Mouse (Mus musculus): Measurements from ENCODE around the gene Isoc2a. TPM values are rescaled to one million over a fixed set of nuclear protein-coding genes. Genes with fewer than 3 reads are reported as not detected.

Gene Isoc2a
- polyA plus RNA-seq, 1 experiment from 2014 or later = 1.3 TPM

DNA sequence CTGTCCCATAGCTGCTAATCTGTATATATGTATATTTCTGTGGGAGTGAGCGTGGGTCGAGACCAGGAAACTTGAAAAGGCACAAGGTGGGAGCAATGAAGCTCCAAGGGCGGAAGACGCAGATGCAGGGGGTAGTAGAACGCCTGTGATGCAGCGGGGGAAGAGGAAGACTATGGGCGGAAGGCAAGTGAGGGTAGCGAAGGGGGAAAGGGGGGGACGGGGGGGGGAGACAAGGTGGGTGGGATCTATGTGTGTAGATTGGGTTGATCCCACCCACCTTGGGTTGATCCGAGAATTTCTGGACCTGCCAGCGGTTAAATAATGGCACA, 23.5 kb downstream of the Isoc2a start:
- Histone ChIP-seq H3K27me3 (replicated peaks; ENCODE audit: control insufficient read depth, insufficient read depth, low read length) (peaks cover 3% of the 10 kb centered on the region; the same call in 1 of the 2 replicates), H3K4me2 (ENCODE audit: low read depth, low read length) (peak overlapping the region; percentile 54), H3K9me3 (ENCODE audit: control insufficient read depth, low read length) (peaks cover 4% of the 10 kb centered on the region; the same call in 1 of the 2 replicates), H3K4me1 (ENCODE audit: control insufficient read depth, insufficient read depth, low read length) (no peaks in the 10 kb centered on the region), H3K9ac (ENCODE audit: low read depth, low read length) (0 out of 2 replicates have a peak overlapping the region, but pooled peaks have one; percentile 5), H3K36me3 (ENCODE audit: control insufficient read depth, insufficient read depth, low read length) (no peaks in the 10 kb centered on the region), H3K27ac (replicated peaks; ENCODE audit: low read depth, low read length) (no peak overlapping the region), H3K4me3 (ENCODE audit: low read depth, low read length) (peak overlapping the region; percentile 24)
- 29% methylated on average over 11 of the region's 11 CpGs for WGBS
- no peak for ATAC-seq (ENCODE audit: low read depth)
- DNase-seq (ENCODE audit: low spot score) = no peak

GRCm38 (mm10) chr7:4901171-4901570, 24.2 kb downstream of the Isoc2a start:
- ATAC-seq (ENCODE audit: low read depth) (no peak), DNase-seq (ENCODE audit: low spot score) (no peak)
- Histone ChIP-seq H3K9me3 (ENCODE audit: control insufficient read depth, low read length) (peaks cover 4% of the 10 kb centered on the region; the same call in 1 of the 2 replicates), H3K4me1 (ENCODE audit: control insufficient read depth, insufficient read depth, low read length) (no peaks in the 10 kb centered on the region), H3K4me2 (ENCODE audit: low read depth, low read length) (no peak overlapping the region), H3K9ac (ENCODE audit: low read depth, low read length) (no peak overlapping the region), H3K27ac (replicated peaks; ENCODE audit: low read depth, low read length) (no peak overlapping the region), H3K36me3 (ENCODE audit: control insufficient read depth, insufficient read depth, low read length) (no peaks in the 10 kb centered on the region), H3K4me3 (ENCODE audit: low read depth, low read length) (no peak overlapping the region), H3K27me3 (replicated peaks; ENCODE audit: control insufficient read depth, insufficient read depth, low read length) (peaks cover 3% of the 10 kb centered on the region; the same call in 1 of the 2 replicates)
- WGBS = 46% methylated on average over 8 of the region's 8 CpGs

GRCm38 (mm10) chr7:4902404-4902803, 25.5 kb downstream of the Isoc2a start:
- Histone ChIP-seq H3K4me3 (ENCODE audit: low read depth, low read length) (no peak overlapping the region), H3K4me1 (ENCODE audit: control insufficient read depth, insufficient read depth, low read length) (no peaks in the 10 kb centered on the region), H3K9ac (ENCODE audit: low read depth, low read length) (no peak overlapping the region), H3K27ac (replicated peaks; ENCODE audit: low read depth, low read length) (no peak overlapping the region), H3K27me3 (replicated peaks; ENCODE audit: control insufficient read depth, insufficient read depth, low read length) (peaks cover 3% of the 10 kb centered on the region; the same call in 1 of the 2 replicates), H3K9me3 (ENCODE audit: control insufficient read depth, low read length) (peaks cover 4% of the 10 kb centered on the region; the same call in 1 of the 2 replicates), H3K4me2 (ENCODE audit: low read depth, low read length) (no peak overlapping the region), H3K36me3 (ENCODE audit: control insufficient read depth, insufficient read depth, low read length) (no peaks in the 10 kb centered on the region)
- DNase-seq (ENCODE audit: low spot score) (no peak), ATAC-seq (ENCODE audit: low read depth) (no peak)
- 84% methylated on average over 9 of the region's 9 CpGs for WGBS

DNA sequence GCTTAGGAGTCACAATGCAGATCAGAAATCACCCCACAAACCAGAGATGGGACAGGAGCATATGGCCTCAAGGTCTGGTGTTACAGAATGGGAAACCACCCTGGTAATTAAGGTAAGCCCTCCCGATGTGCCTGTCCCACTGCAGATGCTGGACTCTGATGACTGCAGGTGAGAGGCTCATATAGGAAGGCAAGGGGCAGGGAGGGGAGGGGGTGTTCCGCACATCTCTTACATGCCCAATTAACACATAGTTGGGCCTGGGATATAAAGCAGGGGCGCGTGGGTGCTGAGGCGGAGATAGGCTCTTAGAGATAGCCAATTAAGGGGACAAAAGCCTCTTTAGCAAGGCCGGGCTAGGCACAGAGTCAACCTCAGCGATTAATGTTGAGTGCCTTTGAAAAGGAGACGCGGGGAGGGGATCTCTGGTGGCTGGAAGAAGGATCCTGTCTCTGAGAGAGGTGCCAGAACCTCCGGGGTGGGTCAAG, 29.6 kb downstream of the Isoc2a start, which contains the start of gene Gm36210:
Gene Gm36210 (minus strand): TSS at position 51 of the 485 bp plus-strand sequence.
- 75% methylated on average over 10 of the region's 10 CpGs for WGBS
- no peak within 1 kb of the TSS for H3K4me2 ChIP-seq (ENCODE audit: low read depth, low read length)
- H3K27ac ChIP-seq (replicated peaks; ENCODE audit: low read depth, low read length) = no peak within 1 kb of the TSS
- no peaks in the 10 kb centered on the region for H3K4me1 ChIP-seq (ENCODE audit: control insufficient read depth, insufficient read depth, low read length)
- H3K9me3 ChIP-seq (ENCODE audit: control insufficient read depth, low read length) = no peaks in the 10 kb centered on the region
- no peak within 1 kb of the TSS for H3K9ac ChIP-seq (ENCODE audit: low read depth, low read length)
- DNase-seq (ENCODE audit: low spot score) (no peak), ATAC-seq (ENCODE audit: low read depth) (no peak)
- H3K4me3 ChIP-seq (ENCODE audit: low read depth, low read length) = no peak within 1 kb of the TSS
- H3K36me3 ChIP-seq (ENCODE audit: control insufficient read depth, insufficient read depth, low read length) = no peaks in the 10 kb centered on the region
- no peaks in the 10 kb centered on the region for H3K27me3 ChIP-seq (replicated peaks; ENCODE audit: control insufficient read depth, insufficient read depth, low read length)

- H3K4me2 ChIP-seq (ENCODE audit: low read depth, low read length) = no peak overlapping the region
- 0 out of 2 replicates have a peak overlapping the region, but pooled peaks have one; percentile 1 for H3K27ac ChIP-seq (replicated peaks; ENCODE audit: low read depth, low read length)
- peaks cover 10% of the 10 kb centered on the region for H3K4me1 ChIP-seq (ENCODE audit: control insufficient read depth, insufficient read depth, low read length)
- WGBS = 22% methylated on average over 9 of the region's 9 CpGs
- ATAC-seq (ENCODE audit: low read depth) (no peak), DNase-seq (ENCODE audit: low spot score) (peak; percentile 52)
- no peaks in the 10 kb centered on the region for H3K36me3 ChIP-seq (ENCODE audit: control insufficient read depth, insufficient read depth, low read length)
- H3K4me3 ChIP-seq (ENCODE audit: low read depth, low read length) = no peak overlapping the region
- no peak overlapping the region for H3K9ac ChIP-seq (ENCODE audit: low read depth, low read length)
- no peaks in the 10 kb centered on the region for H3K9me3 ChIP-seq (ENCODE audit: control insufficient read depth, low read length)
- no peaks in the 10 kb centered on the region for H3K27me3 ChIP-seq (replicated peaks; ENCODE audit: control insufficient read depth, insufficient read depth, low read length)
Observed at GRCm38 (mm10) chr7:4911561-4911960, 34.6 kb downstream of the Isoc2a start.

- no peak for DNase-seq (ENCODE audit: low spot score)
- 66% methylated on average over 5 of the region's 5 CpGs for WGBS
- no peaks in the 10 kb centered on the region for H3K27me3 ChIP-seq (replicated peaks; ENCODE audit: control insufficient read depth, insufficient read depth, low read length)
- H3K4me1 ChIP-seq (ENCODE audit: control insufficient read depth, insufficient read depth, low read length) = peaks cover 11% of the 10 kb centered on the region
- no peak overlapping the region for H3K4me2 ChIP-seq (ENCODE audit: low read depth, low read length)
- H3K9ac ChIP-seq (ENCODE audit: low read depth, low read length) = no peak overlapping the region
- ATAC-seq (ENCODE audit: low read depth) = no peak
- H3K27ac ChIP-seq (replicated peaks; ENCODE audit: low read depth, low read length) = no peak overlapping the region
- H3K36me3 ChIP-seq (ENCODE audit: control insufficient read depth, insufficient read depth, low read length) = 0 out of 2 replicates have a peak, but pooled peaks cover under 1% of the 10 kb centered on the region
- no peaks in the 10 kb centered on the region for H3K9me3 ChIP-seq (ENCODE audit: control insufficient read depth, low read length)
- H3K4me3 ChIP-seq (ENCODE audit: low read depth, low read length) = no peak overlapping the region
Observed at GRCm38 (mm10) chr7:4912248-4912647, 35.3 kb downstream of the Isoc2a start.

GRCm38 (mm10) chr7:4915007-4915665, 38.2 kb downstream of the Isoc2a start, which contains the start of gene Zfp628:
Gene Zfp628, plus strand, starts transcription at chr7:4915217.
- peak; percentile 91 for ATAC-seq (ENCODE audit: low read depth)
- H3K4me2 ChIP-seq (ENCODE audit: low read depth, low read length) = peak within 1 kb of the TSS; percentile 61
- H3K4me1 ChIP-seq (ENCODE audit: control insufficient read depth, insufficient read depth, low read length) = peaks cover 11% of the 10 kb centered on the region
- H3K27ac ChIP-seq (replicated peaks; ENCODE audit: low read depth, low read length) = peak within 1 kb of the TSS; percentile 96
- H3K9ac ChIP-seq (ENCODE audit: low read depth, low read length) = peak within 1 kb of the TSS; percentile 79
- no peaks in the 10 kb centered on the region for H3K27me3 ChIP-seq (replicated peaks; ENCODE audit: control insufficient read depth, insufficient read depth, low read length)
- under 1% methylated on average over 21 of the region's 56 CpGs for WGBS
- H3K4me3 ChIP-seq (ENCODE audit: low read depth, low read length) = peak within 1 kb of the TSS; percentile 53
- peaks cover 29% of the 10 kb centered on the region for H3K36me3 ChIP-seq (ENCODE audit: control insufficient read depth, insufficient read depth, low read length)
- DNase-seq (ENCODE audit: low spot score) = peak; percentile 96
- no peaks in the 10 kb centered on the region for H3K9me3 ChIP-seq (ENCODE audit: control insufficient read depth, low read length)

DNA sequence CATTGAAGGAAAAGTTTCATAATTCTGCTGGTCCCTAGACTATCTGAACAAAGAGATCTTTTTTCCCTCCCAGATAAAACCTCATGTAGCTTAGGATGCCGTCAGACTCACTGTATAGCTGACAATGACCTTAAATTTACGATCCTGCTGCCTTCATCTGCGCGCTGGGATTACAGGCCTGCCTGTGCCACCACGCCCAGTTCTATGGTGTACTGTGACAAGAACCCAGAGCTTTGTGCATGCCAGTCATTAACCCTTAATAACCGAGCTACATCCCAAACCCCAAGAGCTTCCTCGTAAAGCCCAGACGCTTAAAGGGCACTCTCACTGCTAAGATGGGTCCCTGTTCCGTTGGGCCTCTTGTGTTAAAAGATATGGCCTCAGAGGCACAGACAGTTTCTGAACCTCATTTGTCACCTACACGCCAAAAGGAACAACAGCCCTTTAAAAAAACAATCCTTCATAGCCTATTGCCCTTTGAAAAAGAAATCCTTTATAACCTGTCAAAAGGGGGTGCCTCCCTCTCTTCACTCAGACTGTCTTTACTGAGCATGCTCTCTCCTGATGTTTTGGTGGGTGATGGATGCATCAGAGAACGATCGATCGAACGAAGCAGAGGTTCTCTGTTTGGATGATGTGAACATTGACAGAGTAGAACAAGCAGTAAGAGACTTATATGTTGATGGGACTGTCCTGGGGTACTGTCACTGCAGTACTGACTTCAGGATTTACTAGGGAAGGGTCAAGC, 38.9 kb downstream of the Isoc2a start:
- WGBS = 16% methylated on average over 14 of the region's 14 CpGs
- peak overlapping the region; percentile 96 for H3K27ac ChIP-seq (replicated peaks; ENCODE audit: low read depth, low read length)
- peak overlapping the region; percentile 79 for H3K9ac ChIP-seq (ENCODE audit: low read depth, low read length)
- peak overlapping the region; percentile 53 for H3K4me3 ChIP-seq (ENCODE audit: low read depth, low read length)
- ATAC-seq (ENCODE audit: low read depth) = peak; percentile 59
- H3K4me1 ChIP-seq (ENCODE audit: control insufficient read depth, insufficient read depth, low read length) = peaks cover 11% of the 10 kb centered on the region
- H3K27me3 ChIP-seq (replicated peaks; ENCODE audit: control insufficient read depth, insufficient read depth, low read length) = no peaks in the 10 kb centered on the region
- H3K4me2 ChIP-seq (ENCODE audit: low read depth, low read length) = peak overlapping the region; percentile 61
- H3K9me3 ChIP-seq (ENCODE audit: control insufficient read depth, low read length) = no peaks in the 10 kb centered on the region
- H3K36me3 ChIP-seq (ENCODE audit: control insufficient read depth, insufficient read depth, low read length) = peaks cover 36% of the 10 kb centered on the region
- peak; percentile 70 for DNase-seq (ENCODE audit: low spot score)

Measured in embryonic facial prominence, embryonic 14.5 days (tissue).